Mouse (Mus musculus): Measurements from ENCODE around the gene Birc6. TPM values are rescaled to one million over a fixed set of nuclear protein-coding genes. Genes with fewer than 3 reads are reported as not detected.
"Not testable (repeated sequence)": the region's sequence is repeated elsewhere in the genome, so short reads cannot be mapped to it uniquely, and the experiment has no call there.

Gene Birc6
- polyA plus RNA-seq, 1 experiment, result 0.73 TPM

DNA sequence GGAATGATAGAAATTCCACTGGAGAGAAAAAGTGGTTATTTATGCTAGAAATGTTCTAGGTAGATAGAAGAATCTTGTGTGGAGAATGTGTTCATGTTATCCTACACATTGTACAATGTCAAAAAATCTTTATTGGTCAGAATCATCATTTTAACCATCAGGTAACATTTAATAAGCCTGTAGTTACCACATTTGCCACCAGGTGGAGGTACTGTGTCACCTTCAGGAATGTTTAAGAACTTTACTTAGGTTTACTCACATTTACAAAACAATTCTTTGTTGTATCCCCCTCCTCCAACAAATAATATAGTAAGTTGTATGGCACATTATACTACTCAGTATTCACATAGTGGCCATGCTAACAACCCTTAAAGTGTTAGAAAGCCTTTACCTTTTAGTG lies 145.2 kb downstream of the Birc6 start:
- no peak for TF ChIP-seq GATA1 (IDR thresholded peaks at IDR 0.05; ENCODE audit: low read length)
- no peak for TF ChIP-seq TAL1 (IDR thresholded peaks at IDR 0.05; ENCODE audit: low read length)
- Histone ChIP-seq H3K36me3 (ENCODE audit: control insufficient read depth) (peaks cover 83% of the 10 kb centered on the region), H3K9me3 (ENCODE audit: control insufficient read depth, low read length) (no peaks in the 10 kb centered on the region), H3K4me1 (ENCODE audit: control insufficient read depth) (no peaks in the 10 kb centered on the region), H3K4me3 (replicated peaks) (no peak overlapping the region), H3K27me3 (ENCODE audit: control insufficient read depth) (no peaks in the 10 kb centered on the region)

DNA sequence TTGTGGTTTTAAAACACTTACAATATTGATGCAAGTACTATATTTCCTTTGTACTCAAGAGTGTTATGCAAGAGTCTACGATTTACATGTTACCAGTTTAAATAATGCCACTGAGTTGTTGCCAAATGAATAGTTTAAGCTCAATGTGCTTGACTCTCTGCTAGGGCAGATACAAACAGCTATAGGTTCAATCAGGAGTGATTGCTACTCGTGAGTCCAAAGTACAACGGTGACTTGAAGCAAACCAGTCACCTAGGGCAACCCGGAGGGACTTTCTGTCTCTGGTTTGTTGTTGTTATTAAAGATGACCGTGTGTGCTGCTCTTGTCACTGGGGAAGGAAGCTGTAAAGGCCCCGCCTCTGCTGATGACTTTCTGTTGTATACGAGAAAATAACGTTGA lies 150.0 kb downstream of the Birc6 start:
- no peak overlapping the region for H3K4me3 ChIP-seq (replicated peaks)
- peaks cover 66% of the 10 kb centered on the region for H3K36me3 ChIP-seq (ENCODE audit: control insufficient read depth)
- TF ChIP-seq TAL1 (IDR thresholded peaks at IDR 0.05; ENCODE audit: low read length) (no peak), GATA1 (IDR thresholded peaks at IDR 0.05; ENCODE audit: low read length) (no peak)
- H3K9me3 ChIP-seq (ENCODE audit: control insufficient read depth, low read length), result no peaks in the 10 kb centered on the region
- no peaks in the 10 kb centered on the region for H3K27me3 ChIP-seq (ENCODE audit: control insufficient read depth)
- H3K4me1 ChIP-seq (ENCODE audit: control insufficient read depth), result no peaks in the 10 kb centered on the region

DNA sequence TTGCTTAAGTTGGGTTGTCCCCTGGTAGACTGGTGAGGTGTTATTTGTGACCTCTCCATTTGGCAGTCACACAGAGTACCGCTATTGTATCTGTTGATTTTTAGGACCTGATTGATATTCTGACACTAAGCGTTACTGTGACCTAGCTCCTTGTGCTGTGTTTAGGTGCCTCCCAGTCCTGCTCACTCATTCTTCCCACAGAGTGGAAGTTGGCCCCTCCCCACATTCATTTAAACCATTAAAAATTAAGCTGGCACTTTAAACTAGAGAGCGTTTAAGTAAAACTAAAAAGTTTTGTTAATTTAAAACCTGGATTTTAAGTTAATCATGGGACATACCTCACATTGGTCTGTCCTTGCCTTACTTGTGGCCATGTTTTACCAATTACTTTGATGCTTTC lies 156.8 kb downstream of the Birc6 start:
- Histone ChIP-seq H3K4me3 (replicated peaks) (no peak overlapping the region), H3K27me3 (ENCODE audit: control insufficient read depth) (no peaks in the 10 kb centered on the region), H3K36me3 (ENCODE audit: control insufficient read depth) (peaks cover 44% of the 10 kb centered on the region), H3K9me3 (ENCODE audit: control insufficient read depth, low read length) (no peaks in the 10 kb centered on the region), H3K4me1 (ENCODE audit: control insufficient read depth) (no peaks in the 10 kb centered on the region)
- TF ChIP-seq GATA1 (IDR thresholded peaks at IDR 0.05; ENCODE audit: low read length), result no peak
- TF ChIP-seq TAL1 (IDR thresholded peaks at IDR 0.05; ENCODE audit: low read length), result no peak

DNA sequence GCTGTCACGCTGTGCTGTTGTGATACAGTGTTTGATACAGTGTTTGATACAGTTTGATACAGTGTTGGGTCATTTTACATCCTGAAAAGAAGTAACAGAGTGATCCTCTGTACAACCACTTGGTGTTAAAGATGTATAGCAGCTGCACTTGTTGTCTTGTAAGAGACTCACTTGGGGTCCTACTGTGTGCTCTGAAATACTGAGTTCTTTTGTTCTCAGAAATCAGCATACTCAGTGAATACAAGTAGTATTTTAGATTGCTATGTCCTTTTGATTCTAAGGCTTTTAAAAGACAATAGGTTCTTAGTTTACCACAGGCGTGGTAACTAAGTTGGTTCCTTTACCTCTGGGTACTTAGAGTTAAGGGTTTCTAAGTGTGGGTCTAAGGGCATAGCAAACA lies 160.5 kb downstream of the Birc6 start:
- H3K27me3 ChIP-seq (ENCODE audit: control insufficient read depth), result no peaks in the 10 kb centered on the region
- no peaks in the 10 kb centered on the region for H3K4me1 ChIP-seq (ENCODE audit: control insufficient read depth)
- no peaks in the 10 kb centered on the region for H3K9me3 ChIP-seq (ENCODE audit: control insufficient read depth, low read length)
- H3K36me3 ChIP-seq (ENCODE audit: control insufficient read depth), result peaks cover 63% of the 10 kb centered on the region
- no peak overlapping the region for H3K4me3 ChIP-seq (replicated peaks)
- TF ChIP-seq GATA1 (IDR thresholded peaks at IDR 0.05; ENCODE audit: low read length) (no peak), TAL1 (IDR thresholded peaks at IDR 0.05; ENCODE audit: low read length) (no peak)

DNA sequence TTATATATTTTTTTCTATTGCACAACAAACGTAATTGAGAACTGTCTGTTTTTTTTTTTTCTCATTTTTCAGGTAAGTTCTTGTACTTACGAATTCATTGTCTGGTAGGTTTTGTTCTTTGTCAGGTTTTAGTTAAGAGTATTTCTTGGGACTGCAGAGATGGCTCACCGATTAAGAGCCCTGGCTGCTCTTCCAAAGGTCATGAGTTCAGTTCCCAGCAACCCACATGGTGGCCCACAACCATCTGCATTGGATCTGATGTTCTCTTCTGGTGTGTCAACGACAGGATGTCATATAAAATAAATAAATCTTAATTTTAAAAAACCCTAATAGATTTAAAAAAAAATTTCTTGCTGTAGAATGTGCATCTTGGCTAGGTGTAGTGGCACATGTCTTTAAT lies 161.3 kb downstream of the Birc6 start:
- H3K36me3 ChIP-seq (ENCODE audit: control insufficient read depth), result peaks cover 62% of the 10 kb centered on the region

DNA sequence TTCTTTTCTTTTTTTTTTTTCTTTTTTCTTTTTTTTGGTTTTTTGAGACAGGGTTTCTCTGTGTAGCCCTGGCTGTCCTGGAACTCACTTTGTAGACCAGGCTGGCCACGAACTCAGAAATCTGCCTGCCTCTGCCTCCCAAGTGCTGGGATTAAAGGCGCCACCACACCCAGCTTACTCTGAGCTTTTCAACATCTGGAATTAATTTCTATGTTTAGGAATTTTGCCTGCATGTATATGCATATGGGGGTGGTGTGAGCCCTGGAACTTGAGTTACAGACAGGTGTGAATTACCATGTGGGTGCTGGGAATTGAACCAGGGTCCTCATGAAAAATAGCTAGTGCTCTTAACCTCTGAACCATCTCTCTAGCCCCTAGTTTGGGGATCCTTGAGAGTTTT lies 173.6 kb downstream of the Birc6 start:
- not testable (repeated sequence) for H3K4me3 ChIP-seq (replicated peaks); H3K4me1 ChIP-seq (ENCODE audit: control insufficient read depth); H3K9me3 ChIP-seq (ENCODE audit: control insufficient read depth, low read length); H3K27me3 ChIP-seq (ENCODE audit: control insufficient read depth)
- peaks cover 73% of the 10 kb centered on the region for H3K36me3 ChIP-seq (ENCODE audit: control insufficient read depth)

More for the DNA sequence above, 161.3 kb downstream of the Birc6 start:
- Histone ChIP-seq H3K4me3 (replicated peaks) (no peak overlapping the region), H3K27me3 (ENCODE audit: control insufficient read depth) (no peaks in the 10 kb centered on the region), H3K4me1 (ENCODE audit: control insufficient read depth) (no peaks in the 10 kb centered on the region), H3K9me3 (ENCODE audit: control insufficient read depth, low read length) (no peaks in the 10 kb centered on the region)
- TF ChIP-seq TAL1 (IDR thresholded peaks at IDR 0.05; ENCODE audit: low read length) (no peak), GATA1 (IDR thresholded peaks at IDR 0.05; ENCODE audit: low read length) (no peak)

DNA sequence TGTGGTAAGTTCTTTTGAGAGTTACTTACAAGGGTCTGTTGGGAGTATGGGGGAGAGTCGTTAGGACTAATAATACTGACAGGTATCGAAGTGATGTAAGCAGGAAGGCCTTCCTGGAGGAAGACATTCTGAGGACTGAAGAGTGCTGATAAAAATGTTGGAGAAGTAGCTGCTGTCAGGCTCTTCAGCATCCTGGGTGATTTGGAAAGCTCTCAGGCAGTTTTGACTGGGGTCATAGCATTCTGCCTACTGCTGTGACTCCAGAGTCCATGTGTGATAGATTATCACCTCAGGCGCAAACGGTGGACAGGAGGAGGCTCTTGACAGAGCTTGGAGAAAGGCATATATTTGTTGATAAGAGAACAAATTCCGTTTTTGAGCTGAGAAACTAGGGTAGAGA lies 177.4 kb downstream of the Birc6 start:
- peaks cover 35% of the 10 kb centered on the region for H3K36me3 ChIP-seq (ENCODE audit: control insufficient read depth)
- TF ChIP-seq TAL1 (IDR thresholded peaks at IDR 0.05; ENCODE audit: low read length) (no peak), GATA1 (IDR thresholded peaks at IDR 0.05; ENCODE audit: low read length) (no peak)
- H3K9me3 ChIP-seq (ENCODE audit: control insufficient read depth, low read length), result no peaks in the 10 kb centered on the region
- no peaks in the 10 kb centered on the region for H3K4me1 ChIP-seq (ENCODE audit: control insufficient read depth)
- no peaks in the 10 kb centered on the region for H3K27me3 ChIP-seq (ENCODE audit: control insufficient read depth)
- no peak overlapping the region for H3K4me3 ChIP-seq (replicated peaks)

DNA sequence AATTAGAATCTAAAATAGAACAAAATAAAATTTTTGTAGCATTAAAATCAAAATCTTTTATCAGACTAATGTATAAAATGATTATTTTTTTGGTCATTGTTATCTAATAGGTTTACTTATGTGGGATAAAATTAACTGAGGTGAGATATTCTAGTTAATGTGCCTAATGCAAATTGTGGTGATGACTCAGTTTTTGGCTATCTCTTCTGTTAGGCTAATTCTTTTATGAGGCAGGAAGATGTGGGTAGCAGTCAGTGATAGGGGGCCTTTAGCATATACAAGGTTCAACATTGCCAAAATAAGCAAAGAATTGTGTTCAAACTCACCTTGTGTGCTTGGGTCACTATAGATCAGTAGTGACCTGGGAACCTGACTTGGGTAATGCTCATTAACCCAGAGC lies 178.5 kb downstream of the Birc6 start:
- Histone ChIP-seq H3K9me3 (ENCODE audit: control insufficient read depth, low read length) (no peaks in the 10 kb centered on the region), H3K4me3 (replicated peaks) (no peak overlapping the region), H3K36me3 (ENCODE audit: control insufficient read depth) (peaks cover 28% of the 10 kb centered on the region), H3K4me1 (ENCODE audit: control insufficient read depth) (no peaks in the 10 kb centered on the region), H3K27me3 (ENCODE audit: control insufficient read depth) (no peaks in the 10 kb centered on the region)
- TF ChIP-seq GATA1 (IDR thresholded peaks at IDR 0.05; ENCODE audit: low read length), result no peak
- no peak for TF ChIP-seq TAL1 (IDR thresholded peaks at IDR 0.05; ENCODE audit: low read length)

DNA sequence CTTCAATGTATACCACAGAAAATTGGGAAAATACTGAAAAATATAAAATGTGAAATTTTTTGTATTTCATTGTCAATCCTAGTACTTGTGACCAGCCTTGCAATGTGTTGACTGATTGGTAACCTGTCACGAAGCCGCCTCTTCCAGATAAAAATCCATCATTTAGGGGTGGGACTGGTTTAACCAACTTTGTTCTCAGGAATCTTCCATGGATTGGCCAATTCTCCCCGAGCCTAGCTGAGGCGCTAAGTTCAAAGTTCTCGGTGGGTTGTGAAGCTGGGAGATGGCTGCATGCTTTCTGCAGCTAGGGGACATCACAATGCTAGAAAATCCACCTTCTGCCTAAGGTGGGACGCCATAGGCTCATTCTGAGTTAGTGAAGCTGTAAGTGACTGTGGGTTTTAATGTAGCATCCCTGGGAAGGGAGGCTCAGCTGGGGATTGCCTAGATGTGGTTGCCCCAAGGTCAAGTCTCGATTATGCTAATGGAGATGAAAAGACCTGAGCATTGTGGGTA lies 179.6 kb downstream of the Birc6 start:
- Histone ChIP-seq H3K4me3 (replicated peaks) (no peak overlapping the region), H3K27me3 (ENCODE audit: control insufficient read depth) (no peaks in the 10 kb centered on the region), H3K9me3 (ENCODE audit: control insufficient read depth, low read length) (no peaks in the 10 kb centered on the region), H3K4me1 (ENCODE audit: control insufficient read depth) (no peaks in the 10 kb centered on the region), H3K36me3 (ENCODE audit: control insufficient read depth) (peaks cover 19% of the 10 kb centered on the region)
- TF ChIP-seq GATA1 (IDR thresholded peaks at IDR 0.05; ENCODE audit: low read length), result no peak
- TF ChIP-seq TAL1 (IDR thresholded peaks at IDR 0.05; ENCODE audit: low read length), result no peak

DNA sequence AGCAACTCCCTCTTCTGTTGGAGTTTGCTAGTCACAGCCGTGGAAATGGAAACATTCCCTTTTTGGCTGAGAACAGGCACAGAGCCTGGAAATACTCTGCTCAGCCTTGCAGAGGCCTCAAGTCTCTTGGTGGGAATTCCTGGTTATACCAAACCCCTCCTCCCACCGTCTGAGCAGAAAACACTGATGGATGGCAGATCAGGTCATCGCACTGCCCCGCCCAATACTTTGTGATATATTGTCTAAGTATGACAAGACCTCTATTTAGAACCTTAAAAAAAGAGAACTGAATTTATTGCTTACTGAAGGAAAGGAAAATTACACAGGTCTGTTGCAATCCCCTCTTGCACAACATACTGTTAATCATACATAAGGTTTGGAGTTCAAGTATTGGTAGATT lies 182.6 kb downstream of the Birc6 start:
- TF ChIP-seq TAL1 (IDR thresholded peaks at IDR 0.05; ENCODE audit: low read length), result no peak
- TF ChIP-seq GATA1 (IDR thresholded peaks at IDR 0.05; ENCODE audit: low read length), result no peak
- no peaks in the 10 kb centered on the region for H3K4me1 ChIP-seq (ENCODE audit: control insufficient read depth)
- H3K36me3 ChIP-seq (ENCODE audit: control insufficient read depth), result no peaks in the 10 kb centered on the region; the same call in 1 of the 2 replicates
- peaks cover 6% of the 10 kb centered on the region for H3K27me3 ChIP-seq (ENCODE audit: control insufficient read depth)
- no peaks in the 10 kb centered on the region for H3K9me3 ChIP-seq (ENCODE audit: control insufficient read depth, low read length)
- no peak overlapping the region for H3K4me3 ChIP-seq (replicated peaks)
